Mouse (Mus musculus) C3H10T1/2 (cell line): ENCODE measurements around the gene Spata7. TPM values are rescaled to one million over a fixed set of nuclear protein-coding genes. Genes with fewer than 3 reads are reported as not detected.

Experiments
- polyA plus RNA-seq, 2 experiments: library from polyadenylated mRNA; unstranded; fragments of >200 nt; fragmentation: generic; extraction: Trizol; gene quantifications; one replicate each; pipeline ENCODE4 v1.2.1; 2012; ENCODE audit warnings: missing spikeins in 2 of 2

The Spata7 gene
- 1 to 10 TPM in 1 of 2 experiments, under 1 TPM in 1; 0.59 to 6.3 TPM for polyA plus RNA-seq

GRCm38 (mm10) chr12:98627392-98628259 lies at the start of gene Spata7:
Gene Spata7 (plus strand): TSS chr12:98628157.

Other genes starting within 250 kb of the Spata7 start
- not detected for gene Kcnk10, start 49.8 kb upstream of the Spata7 start, polyA plus RNA-seq
- gene Ptpn21, start 109.2 kb downstream of the Spata7 start, polyA plus RNA-seq: 10 to 100 TPM in 1 of 2 experiments, 1 to 10 TPM in 1; 2.4 to 12.2 TPM
- gene Zc3h14, start 118.8 kb downstream of the Spata7 start, polyA plus RNA-seq: 10 to 100 TPM; 14.4 to 27.2 TPM